Mouse (Mus musculus) heart, embryonic 11.5 days (tissue): Measurements from ENCODE around the gene Mefv. TPM values are rescaled to one million over a fixed set of nuclear protein-coding genes. Genes with fewer than 3 reads are reported as not detected.
"Not testable (repeated sequence)": the region's sequence is repeated elsewhere in the genome, so short reads cannot be mapped to it uniquely, and the experiment has no call there.

Source experiments
- ATAC-seq: fragments of 200-750 bp; cut with Nextera tagmentation; replicated peaks from 2 replicates; pipeline ENCODE4 v1.8.0; 2017; ENCODE audit warnings: moderate library complexity; ENCODE audit not compliant: insufficient number of reproducible peaks, low FRiP score, low TSS enrichment
- H3K27ac ChIP-seq: fragments of 300-500 bp; sonication (generic); 2 replicates; pipeline ENCODE4 v1.5.1; 2014; ENCODE audit warnings: mild to moderate bottlenecking, low read depth, low read length
- H3K27me3 ChIP-seq: fragments of 300-500 bp; sonication (generic); 2 replicates; pipeline ENCODE4 v1.6.1; 2014; ENCODE audit warnings: mild to moderate bottlenecking, low read length, mixed read lengths; ENCODE audit not compliant: control insufficient read depth, insufficient read depth
- H3K36me3 ChIP-seq: fragments of 300-500 bp; sonication (generic); 2 replicates; pipeline ENCODE4 v1.6.1; 2014; ENCODE audit warnings: mild to moderate bottlenecking, low read length, moderate library complexity, mixed read lengths; ENCODE audit not compliant: control insufficient read depth, insufficient read depth
- H3K4me1 ChIP-seq: fragments of 300-500 bp; sonication (generic); 2 replicates; pipeline ENCODE4 v1.6.1; 2014; ENCODE audit warnings: low read length; ENCODE audit not compliant: control insufficient read depth, insufficient read depth
- H3K4me2 ChIP-seq: fragments of 300-500 bp; sonication (generic); 2 replicates; pipeline ENCODE4 v1.6.1; 2014; ENCODE audit warnings: mild to moderate bottlenecking, moderate library complexity
- H3K4me3 ChIP-seq: fragments of 300-500 bp; sonication (generic); 2 replicates; pipeline ENCODE4 v1.5.1; 2014; ENCODE audit warnings: low read depth, low read length
- H3K9ac ChIP-seq: fragments of 300-500 bp; sonication (generic); 2 replicates; pipeline ENCODE4 v1.6.1; 2014; ENCODE audit warnings: mild to moderate bottlenecking, low read depth, low read length, moderate library complexity
- H3K9me3 ChIP-seq: fragments of 300-500 bp; sonication (generic); replicated peaks from 2 replicates; pipeline ENCODE4 v1.6.1; 2016; ENCODE audit warnings: low read length; ENCODE audit not compliant: control insufficient read depth
- WGBS: fragments of 180-500 bp; shearing (Covaris S2); extraction: QIAGEN DNeasy Blood & Tissue Kit; methylation state at CpG from one replicate; pipeline ENCODE4 v1.1.7; 2014; ENCODE audit not compliant: insufficient replicate concordance; 5-methylcytosine and 5-hydroxymethylcytosine counted together
- polyA plus RNA-seq: library from polyadenylated mRNA; unstranded; fragments of >200 nt; fragmentation: Nextera tagmentation; extraction: Ambion mirVana; gene quantifications from 2 replicates; pipeline ENCODE4 v1.2.1, GENCODE M21; 2014

Mefv gene
- polyA plus RNA-seq, 1 experiment from 2014 or later, result not detected

DNA sequence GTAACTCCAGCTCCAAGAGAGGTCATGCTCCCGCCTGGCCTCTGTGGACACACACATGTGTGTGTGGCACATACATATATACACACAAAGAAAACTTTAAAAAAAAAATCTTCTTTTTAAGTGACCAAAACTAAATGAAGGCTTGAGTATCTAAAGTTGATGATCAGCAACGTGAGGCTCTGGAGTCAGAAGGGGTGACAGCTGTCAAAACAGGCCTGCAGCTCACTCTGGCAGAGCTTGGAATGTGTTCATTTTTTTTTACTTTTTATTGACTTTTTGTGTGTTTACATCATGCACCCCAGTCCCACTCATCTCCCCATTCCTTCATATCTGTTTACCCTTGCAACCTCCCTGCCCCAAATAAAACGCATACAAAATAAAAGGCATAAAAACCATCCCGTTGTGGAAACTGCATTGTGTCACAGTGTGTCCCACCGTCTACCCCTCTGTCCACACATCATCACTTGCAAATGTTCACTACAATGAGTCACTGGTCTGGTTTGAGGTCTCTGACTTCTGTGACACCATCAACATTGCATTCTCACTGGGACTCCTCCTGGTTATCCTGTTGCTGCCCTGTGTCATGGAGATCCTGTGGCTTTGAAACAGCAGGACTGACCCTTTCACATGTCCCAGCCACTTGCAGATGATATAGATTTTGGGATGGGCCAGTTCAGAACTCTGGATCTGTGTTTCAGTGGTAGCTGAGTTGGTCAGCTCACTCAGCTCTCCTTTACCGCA lies 10.3 kb upstream of the Mefv start:
- ATAC-seq, result no peak
- 78% methylated on average over 6 of the region's 6 CpGs for WGBS
- Histone ChIP-seq H3K4me3 (no peak overlapping the region), H3K4me1 (no peaks in the 10 kb centered on the region), H3K4me2 (no peak overlapping the region), H3K9me3 (no peaks in the 10 kb centered on the region), H3K27ac (no peak overlapping the region), H3K9ac (no peak overlapping the region), H3K36me3 (no peaks in the 10 kb centered on the region), H3K27me3 (no peaks in the 10 kb centered on the region)

- no peak for ATAC-seq
- H3K4me3 ChIP-seq, result no peak overlapping the region
- no peaks in the 10 kb centered on the region for H3K27me3 ChIP-seq
- H3K9me3 ChIP-seq, result no peaks in the 10 kb centered on the region
- no peak overlapping the region for H3K4me2 ChIP-seq
- H3K36me3 ChIP-seq, result no peaks in the 10 kb centered on the region
- no peak overlapping the region for H3K9ac ChIP-seq
- 71% methylated on average over 3 of the region's 3 CpGs for WGBS
- no peak overlapping the region for H3K27ac ChIP-seq
- H3K4me1 ChIP-seq, result no peaks in the 10 kb centered on the region
These were observed 5.3 kb upstream of the Mefv start for GRCm38 (mm10) chr16:3723231-3723630.

GRCm38 (mm10) chr16:3714731-3715130 lies 3.2 kb downstream of the Mefv start:
- Histone ChIP-seq H3K4me1 (no peaks in the 10 kb centered on the region), H3K9ac (no peak overlapping the region), H3K27me3 (no peaks in the 10 kb centered on the region), H3K36me3 (no peaks in the 10 kb centered on the region), H3K27ac (no peak overlapping the region), H3K9me3 (no peaks in the 10 kb centered on the region), H3K4me2 (no peak overlapping the region), H3K4me3 (no peak overlapping the region)
- WGBS, result 83% methylated on average over 2 of the region's 2 CpGs
- ATAC-seq, result no peak

GRCm38 (mm10) chr16:3706680-3707079 lies 11.2 kb downstream of the Mefv start:
- no peaks in the 10 kb centered on the region for H3K4me1 ChIP-seq
- H3K27me3 ChIP-seq, result no peaks in the 10 kb centered on the region
- no peaks in the 10 kb centered on the region for H3K36me3 ChIP-seq
- no peak overlapping the region for H3K9ac ChIP-seq
- H3K27ac ChIP-seq, result no peak overlapping the region
- 78% methylated on average over 6 of the region's 6 CpGs for WGBS
- H3K4me3 ChIP-seq, result no peak overlapping the region
- ATAC-seq, result no peak
- no peak overlapping the region for H3K4me2 ChIP-seq
- H3K9me3 ChIP-seq, result no peaks in the 10 kb centered on the region

DNA sequence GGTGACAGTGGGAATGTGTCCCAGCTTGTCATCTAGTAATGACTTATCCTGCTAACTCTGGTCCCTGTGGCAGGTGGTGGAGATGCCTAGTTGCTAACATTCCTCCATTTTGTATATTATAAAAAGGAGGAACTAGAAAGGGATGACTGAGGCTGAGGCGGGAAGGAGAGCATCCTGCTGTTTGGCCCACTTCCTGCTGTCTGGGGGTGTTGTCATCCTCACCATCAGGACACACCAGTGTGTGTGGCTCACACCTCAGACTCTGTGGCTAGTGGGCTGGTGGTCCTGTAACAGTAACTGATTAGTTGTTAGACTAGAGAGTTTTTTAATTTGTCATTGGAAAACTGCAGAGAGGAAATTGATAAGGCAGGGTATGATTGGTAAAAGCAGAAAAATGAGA lies 17.0 kb downstream of the Mefv start:
- WGBS, result 44% methylated on average over 1 of the region's 1 CpGs
- no peak overlapping the region for H3K9ac ChIP-seq
- ATAC-seq, result no peak
- no peak overlapping the region for H3K4me3 ChIP-seq
- no peaks in the 10 kb centered on the region for H3K36me3 ChIP-seq
- H3K4me1 ChIP-seq, result no peaks in the 10 kb centered on the region
- H3K4me2 ChIP-seq, result no peak overlapping the region
- no peaks in the 10 kb centered on the region for H3K27me3 ChIP-seq
- H3K27ac ChIP-seq, result no peak overlapping the region
- H3K9me3 ChIP-seq, result no peaks in the 10 kb centered on the region

GRCm38 (mm10) chr16:3699281-3699680 lies 18.6 kb downstream of the Mefv start:
- Histone ChIP-seq H3K36me3 (no peaks in the 10 kb centered on the region), H3K4me2 (no peak overlapping the region), H3K9ac (no peak overlapping the region), H3K4me1 (no peaks in the 10 kb centered on the region), H3K27ac (no peak overlapping the region), H3K4me3 (no peak overlapping the region), H3K27me3 (no peaks in the 10 kb centered on the region), H3K9me3 (no peaks in the 10 kb centered on the region)
- no peak for ATAC-seq
- WGBS, result 76% methylated on average over 8 of the region's 8 CpGs

GRCm38 (mm10) chr16:3689608-3690007 lies 28.3 kb downstream of the Mefv start:
- H3K4me1 ChIP-seq, H3K4me3 ChIP-seq, H3K27ac ChIP-seq, H3K36me3 ChIP-seq, H3K9ac ChIP-seq, ATAC-seq, H3K9me3 ChIP-seq, H3K27me3 ChIP-seq: not testable (repeated sequence)
- H3K4me2 ChIP-seq, result 0 out of 2 replicates have a peak overlapping the region, but pooled peaks have one; percentile 8
- 43% methylated on average over 20 of the region's 20 CpGs for WGBS

Other genes with a start within 250 kb of the Mefv start
- not detected in 2 replicates for gene Olfr161, start 127.1 kb downstream of the Mefv start, polyA plus RNA-seq
- gene Zfp263, start 26.0 kb upstream of the Mefv start, polyA plus RNA-seq, result 20.1 and 21.2 TPM in 2 replicates
- not detected in 2 replicates for gene Olfr15, start 112.8 kb upstream of the Mefv start, polyA plus RNA-seq
- 0.72 and 0.94 TPM in 2 replicates for gene Zfp174, start 129.2 kb upstream of the Mefv start, polyA plus RNA-seq
- 39.5 and 41.5 TPM in 2 replicates for gene Naa60, start 154.3 kb upstream of the Mefv start, polyA plus RNA-seq
- gene Zfp597, start 166.5 kb upstream of the Mefv start, polyA plus RNA-seq, result 5.5 and 6.4 TPM in 2 replicates
- 0.92 and 2.2 TPM in 2 replicates for gene Gm20695, start 166.6 kb upstream of the Mefv start, polyA plus RNA-seq
- 5.4 and 7.1 TPM in 2 replicates for gene 1700037C18Rik, start 190.6 kb upstream of the Mefv start, polyA plus RNA-seq
- 13.2 and 13.3 TPM in 2 replicates for gene Cluap1, start 190.7 kb upstream of the Mefv start, polyA plus RNA-seq